Mouse (Mus musculus) central nervous system, embryonic 14 days (tissue): Measurements from ENCODE around the gene Dlec1. TPM values are rescaled to one million over a fixed set of nuclear protein-coding genes. Genes with fewer than 3 reads are reported as not detected.

Experiments used
- polyA plus RNA-seq: library from polyadenylated mRNA; depleted of rRNA; stranded (reverse); fragments of >200 nt; gene quantifications from 2 replicates; pipeline ENCODE4 v1.2.3, GENCODE M21; 2012; rRNA removed

Gene Dlec1
- polyA plus RNA-seq = 1.6 and 2.1 TPM in 2 replicates

GRCm38 (mm10) chr9:119101992-119102782 is at the start of gene Dlec1:
TSS of gene Dlec1 (plus strand) at chr9:119102478.

GRCm38 (mm10) chr9:119093419-119094295 is 8.6 kb upstream of the Dlec1 start, which contains the start of gene Plcd1:
TSS of gene Plcd1 (minus strand) at chr9:119093502.

GRCm38 (mm10) chr9:119156278-119157201 is 54.3 kb downstream of the Dlec1 start, which contains the start of gene Acaa1b:
TSS of gene Acaa1b (minus strand) at chr9:119157093.

DNA sequence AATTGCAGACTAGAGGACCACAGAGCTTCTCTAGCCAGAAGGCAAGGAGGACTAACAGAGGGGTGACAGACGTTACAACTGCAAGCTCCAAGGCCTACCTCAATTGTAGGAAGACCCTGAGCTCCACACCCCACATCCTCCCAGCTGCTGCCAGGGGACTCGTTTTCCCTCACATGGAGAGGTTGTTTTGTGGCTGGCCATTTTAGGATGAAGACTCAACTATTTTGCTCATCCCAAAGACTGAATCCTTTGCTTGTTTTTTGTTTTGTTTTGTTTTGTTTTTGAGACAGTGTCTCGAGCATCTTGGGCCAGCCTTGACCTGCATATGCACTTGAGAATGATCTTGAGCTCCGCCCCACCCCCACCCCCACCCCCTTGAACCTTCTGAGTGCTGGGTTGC is 56.6 kb downstream of the Dlec1 start, which contains the start of gene Gm47289:
Gene Gm47289 (plus strand): TSS at position 301 of the 400 bp plus-strand sequence.

Other genes with a start within 250 kb of the Dlec1 start
- 13.4 and 19.2 TPM in 2 replicates for gene Ctdspl, start 176.0 kb upstream of the Dlec1 start, polyA plus RNA-seq
- 6.8 and 13.2 TPM in 2 replicates for gene Vill, start 49.7 kb upstream of the Dlec1 start, polyA plus RNA-seq
- 21.7 and 35.2 TPM in 2 replicates for gene Plcd1, start 9.0 kb upstream of the Dlec1 start, polyA plus RNA-seq
- 1.8 and 2.3 TPM in 2 replicates for gene Acaa1b, start 54.6 kb downstream of the Dlec1 start, polyA plus RNA-seq
- gene Gm47289, start 56.7 kb downstream of the Dlec1 start, polyA plus RNA-seq = not detected in 2 replicates
- 0.05 and 0.06 TPM in 2 replicates for gene Slc22a13, start 106.6 kb downstream of the Dlec1 start, polyA plus RNA-seq
- 47.6 and 51.5 TPM in 2 replicates for gene Oxsr1, start 219.9 kb downstream of the Dlec1 start, polyA plus RNA-seq
- 127 and 141 TPM in 2 replicates for gene Acaa1a, start 237.2 kb downstream of the Dlec1 start, polyA plus RNA-seq
- gene Myd88, start 238.9 kb downstream of the Dlec1 start, polyA plus RNA-seq = 4.7 and 6.6 TPM in 2 replicates